8 mouse cellular contexts compared by ENCODE assay signal in the genomic region with DNA sequence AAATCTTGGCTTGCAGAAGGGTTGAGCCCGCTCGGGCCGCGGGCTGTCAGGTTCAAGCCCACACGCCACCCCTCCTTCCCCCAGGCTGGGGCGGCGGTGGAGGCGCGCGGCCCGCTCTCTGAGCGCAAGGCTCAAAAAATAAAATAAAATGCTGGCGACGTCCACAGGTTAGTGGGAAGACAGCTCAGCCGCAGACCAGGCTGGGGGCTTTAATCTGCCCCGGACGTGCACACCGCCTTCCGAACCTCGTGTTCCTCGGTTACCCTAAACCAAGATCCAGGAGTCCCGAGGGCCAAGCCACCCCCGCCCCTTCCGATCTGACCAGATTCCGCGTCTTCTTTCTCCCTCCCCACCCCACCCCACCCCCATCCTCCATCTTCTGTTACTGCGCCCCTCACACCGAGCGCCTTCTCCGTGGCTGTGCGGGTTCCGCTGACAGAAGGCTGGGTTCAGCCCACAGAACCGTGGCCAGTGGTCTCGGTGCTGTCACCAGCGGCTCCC. TPM values are rescaled to one million over a fixed set of nuclear protein-coding genes. Genes with fewer than 3 reads are reported as not detected.
A peak's percentile ranks its signal among the peaks of the same experiment; 100 is the strongest.
DNase-seq lines count a peak whose midpoint lies in the region; ATAC-seq and TF ChIP-seq lines count a peak whose summit lies in the region.

No protein-coding gene starts in this region.

- peak; percentile 13; the same call in 1 of the 2 replicates for ATAC-seq in granulocyte monocyte progenitor cell, adult 5-6 weeks (replicated peaks; ENCODE audit: poor library complexity, severe bottlenecking)
- ATAC-seq in megakaryocyte-erythroid progenitor cell, adult 5-6 weeks (replicated peaks; ENCODE audit: low FRiP score, low TSS enrichment, poor library complexity, severe bottlenecking) = peak; percentile 39

- peak overlapping the region; percentile 93 for H3K4me3 ChIP-seq in left cerebral cortex, adult 2 months

- intact Hi-C loops in left cerebral cortex, adult 2 months (cut with DNase I) = loop anchor here (2.0 to 5.0 kb wide), 4 partner anchors 48 to 386 kb away; no protein-coding TSS in a partner anchor

- H3K27me3 ChIP-seq in splenic B cell, adult 2 months (ENCODE audit: control insufficient read depth, insufficient read depth, low read length, poor library complexity, severe bottlenecking) = no peaks in the 10 kb centered on the region

- DNase-seq in left cerebral cortex, adult 2 months (ENCODE audit: extremely low spot score in 1 of 2, low spot score in 2 of 2) = peak in 1 of 2 experiments; percentile 38
- no peak for DNase-seq in left cerebral cortex, adult 8-10 months (ENCODE audit: low spot score in 2 of 2)
- peak; percentile 55 for DNase-seq in brain, adult 2 months (ENCODE audit: low read depth, low spot score)
- peak; percentile 44 to 59 for DNase-seq in layer of hippocampus, postnatal 10 days (ENCODE audit: low spot score in 2 of 2)
- DNase-seq in splenic B cell, adult 2 months (ENCODE audit: low read depth, low spot score) = peak; percentile 11
- no peak for DNase-seq in spleen, postnatal 14 days (ENCODE audit: low spot score in 2 of 2)

- peak overlapping the region; percentile 99 for H3K27ac ChIP-seq in left cerebral cortex, adult 2 months

- no peaks in the 10 kb centered on the region for H3K36me3 ChIP-seq in splenic B cell, adult 2 months (ENCODE audit: control insufficient read depth, insufficient read depth, low read length, poor library complexity, severe bottlenecking)

- TF ChIP-seq CTCF in left cerebral cortex, adult 2 months (IDR thresholded peaks at IDR 0.05) = no peak

RNA-seq across cellular contexts. Expression of a gene that starts 0.8 kb away (rescaled TPM):
- 100 to 1,000 TPM; 653 to 673 TPM for total RNA-seq in left cerebral cortex, adult 2 months (2021)
- 100 to 1,000 TPM; 508 to 561 (median 536) TPM for total RNA-seq in left cerebral cortex, adult 8-10 months (2022)
- 0.39 and 2.7 TPM in 2 replicates for total RNA-seq in granulocyte monocyte progenitor cell, adult 5-6 weeks (2014; fragmentation: Nextera tagmentation)
- total RNA-seq in granulocyte monocyte progenitor cell, adult 5-6 weeks (2017) = 2.7 and 5.2 TPM in 2 replicates
- 1,000 to 10,000 TPM; 1,220 to 1,337 TPM for total RNA-seq in layer of hippocampus, postnatal 10 days (2021)
- 0.40 and 0.52 TPM in 2 replicates for total RNA-seq in megakaryocyte-erythroid progenitor cell, adult 5-6 weeks (2014; fragmentation: Nextera tagmentation)
- 2.0 and 4.8 TPM in 2 replicates for total RNA-seq in megakaryocyte-erythroid progenitor cell, adult 5-6 weeks (2017)

Comparison
In these comparisons a context has a peak if more than half of its experiments do, and no peak if none do; other contexts are left out.
1. DNase-seq: peak in brain, adult 2 months (single experiment), layer of hippocampus, postnatal 10 days (2 of 2) and splenic B cell, adult 2 months (single experiment); none in left cerebral cortex, adult 8-10 months (0 of 2) and spleen, postnatal 14 days (0 of 2).
2. RNA of a gene that starts 0.8 kb away (total RNA-seq): 1,220 to 1,337 TPM in layer of hippocampus, postnatal 10 days, 653 to 673 TPM in left cerebral cortex, adult 2 months and 508 to 561 TPM in left cerebral cortex, adult 8-10 months; 0.39 to 5.2 TPM in granulocyte monocyte progenitor cell, adult 5-6 weeks and 0.40 to 4.8 TPM in megakaryocyte-erythroid progenitor cell, adult 5-6 weeks; every median in the first group is over 10 times any median in the second.